Mouse (Mus musculus) stomach, postnatal 0 days (tissue): ENCODE data around the gene Col13a1. TPM values are rescaled to one million over a fixed set of nuclear protein-coding genes. Genes with fewer than 3 reads are reported as not detected.

ENCODE experiments used
- ATAC-seq: fragments of 200-750 bp; cut with Nextera tagmentation; 2 replicates; pipeline ENCODE4 v1.8.0; 2017; ENCODE audit not compliant: low FRiP score, low TSS enrichment
- DNase-seq: peaks from one replicate; pipeline ENCODE4 v3.0.0-alpha.2; 2016; ENCODE audit warnings: low spot score
- H3K27ac ChIP-seq: fragments of 300-500 bp; sonication (generic); replicated peaks from 2 replicates; pipeline ENCODE4 v1.5.1; 2014; ENCODE audit warnings: mild to moderate bottlenecking, control low read depth
- H3K27me3 ChIP-seq: fragments of 300-500 bp; sonication (generic); 2 replicates; pipeline ENCODE4 v1.6.1; 2014; ENCODE audit warnings: low read length; ENCODE audit not compliant: control insufficient read depth, insufficient read depth
- H3K36me3 ChIP-seq: fragments of 300-500 bp; sonication (generic); 2 replicates; pipeline ENCODE4 v1.6.1; 2014; ENCODE audit warnings: low read length, mixed read lengths; ENCODE audit not compliant: control insufficient read depth, insufficient read depth
- H3K4me1 ChIP-seq: fragments of 300-500 bp; sonication (generic); replicated peaks from 2 replicates; pipeline ENCODE4 v1.6.1; 2014; ENCODE audit warnings: antibody characterized with exemption; ENCODE audit not compliant: control insufficient read depth, insufficient read depth
- H3K4me2 ChIP-seq: fragments of 300-500 bp; sonication (generic); replicated peaks from 2 replicates; pipeline ENCODE4 v1.6.1; 2014; ENCODE audit warnings: low read depth, mild to moderate bottlenecking, control low read depth, moderate library complexity
- H3K4me3 ChIP-seq: fragments of 300-500 bp; sonication (generic); 2 replicates; pipeline ENCODE4 v1.5.1; 2014; ENCODE audit warnings: low read depth, low read length, control low read depth
- H3K9ac ChIP-seq: fragments of 300-500 bp; sonication (generic); 2 replicates; pipeline ENCODE4 v1.6.1; 2014; ENCODE audit warnings: mild to moderate bottlenecking, low read length, control low read depth, mixed read lengths
- H3K9me3 ChIP-seq: fragments of 300-500 bp; sonication (generic); 2 replicates; pipeline ENCODE4 v1.6.1; 2016; ENCODE audit warnings: low read length; ENCODE audit not compliant: control insufficient read depth
- CTCF ChIP-seq: IDR thresholded peaks from 2 replicates; pipeline ENCODE4 v1.5.1; 2016; ENCODE audit warnings: antibody characterized with exemption, low read depth, mild to moderate bottlenecking, moderate library complexity
- EP300 ChIP-seq: optimal IDR thresholded peaks from 2 replicates; pipeline ENCODE3; 2016; ENCODE audit warnings: antibody characterized with exemption
- WGBS: fragments of 180-500 bp; shearing (Covaris S2); extraction: QIAGEN DNeasy Blood & Tissue Kit; methylation state at CpG from one replicate; pipeline ENCODE4 v1.1.7; 2014; 5-methylcytosine and 5-hydroxymethylcytosine counted together
- polyA plus RNA-seq: library from polyadenylated mRNA; unstranded; fragments of >200 nt; fragmentation: Nextera tagmentation; extraction: Ambion mirVana; gene quantifications from 2 replicates; pipeline ENCODE4 v1.2.1, GENCODE M21; 2015

Gene Col13a1
- polyA plus RNA-seq, 1 experiment from 2014 or later = 2.3 TPM

GRCm38 (mm10) chr10:62016947-62017346 is 38.0 kb upstream of the Col13a1 start:
- 48% methylated on average over 6 of the region's 6 CpGs for WGBS
- Histone ChIP-seq H3K27me3 (no peaks in the 10 kb centered on the region), H3K27ac (no peak overlapping the region), H3K4me2 (no peak overlapping the region), H3K4me1 (no peaks in the 10 kb centered on the region), H3K9ac (no peak overlapping the region), H3K9me3 (no peaks in the 10 kb centered on the region), H3K4me3 (no peak overlapping the region), H3K36me3 (no peaks in the 10 kb centered on the region)
- ATAC-seq = peak; percentile 33; the same call in 1 of the 2 replicates
- no peak for DNase-seq
- TF ChIP-seq EP300 = no peak
- TF ChIP-seq CTCF = no peak

- H3K9ac ChIP-seq = no peak overlapping the region
- no peak overlapping the region for H3K27ac ChIP-seq
- TF ChIP-seq EP300 (no peak), CTCF (no peak)
- WGBS = 89% methylated on average over 5 of the region's 5 CpGs
- no peak overlapping the region for H3K4me3 ChIP-seq
- H3K36me3 ChIP-seq = no peaks in the 10 kb centered on the region
- ATAC-seq (no peak), DNase-seq (no peak)
- no peak overlapping the region for H3K4me2 ChIP-seq
- H3K9me3 ChIP-seq = no peaks in the 10 kb centered on the region
- H3K27me3 ChIP-seq = no peaks in the 10 kb centered on the region
- no peaks in the 10 kb centered on the region for H3K4me1 ChIP-seq
Measured at GRCm38 (mm10) chr10:62013190-62013589, 34.3 kb upstream of the Col13a1 start.

GRCm38 (mm10) chr10:62012371-62012770 is 33.5 kb upstream of the Col13a1 start:
- DNase-seq (no peak), ATAC-seq (no peak)
- Histone ChIP-seq H3K27me3 (no peaks in the 10 kb centered on the region), H3K9ac (no peak overlapping the region), H3K4me2 (no peak overlapping the region), H3K4me3 (no peak overlapping the region), H3K27ac (no peak overlapping the region), H3K9me3 (no peaks in the 10 kb centered on the region), H3K36me3 (no peaks in the 10 kb centered on the region), H3K4me1 (no peaks in the 10 kb centered on the region)
- TF ChIP-seq EP300 = no peak
- no peak for TF ChIP-seq CTCF
- 75% methylated on average over 4 of the region's 4 CpGs for WGBS

GRCm38 (mm10) chr10:62009981-62010500 is 31.1 kb upstream of the Col13a1 start:
- DNase-seq (no peak), ATAC-seq (no peak)
- TF ChIP-seq CTCF (no peak), EP300 (no peak)
- Histone ChIP-seq H3K9me3 (no peaks in the 10 kb centered on the region), H3K4me2 (no peak overlapping the region), H3K9ac (no peak overlapping the region), H3K36me3 (no peaks in the 10 kb centered on the region), H3K4me1 (no peaks in the 10 kb centered on the region), H3K27me3 (no peaks in the 10 kb centered on the region), H3K27ac (no peak overlapping the region), H3K4me3 (no peak overlapping the region)
- WGBS = 65% methylated on average over 6 of the region's 6 CpGs

- no peak for ATAC-seq
- H3K27ac ChIP-seq = no peak overlapping the region
- no peak overlapping the region for H3K4me2 ChIP-seq
- WGBS = 65% methylated on average over 4 of the region's 4 CpGs
- H3K9me3 ChIP-seq = no peaks in the 10 kb centered on the region
- H3K9ac ChIP-seq = no peak overlapping the region
- no peak for TF ChIP-seq EP300
- TF ChIP-seq CTCF = no peak
- H3K4me1 ChIP-seq = no peaks in the 10 kb centered on the region
- no peak for DNase-seq
- H3K36me3 ChIP-seq = no peaks in the 10 kb centered on the region
- H3K27me3 ChIP-seq = no peaks in the 10 kb centered on the region
- no peak overlapping the region for H3K4me3 ChIP-seq
Measured at GRCm38 (mm10) chr10:62007958-62008357, 29.1 kb upstream of the Col13a1 start.

GRCm38 (mm10) chr10:62006371-62006770 is 27.5 kb upstream of the Col13a1 start:
- no peak overlapping the region for H3K9ac ChIP-seq
- no peak overlapping the region for H3K27ac ChIP-seq
- TF ChIP-seq CTCF (no peak), EP300 (no peak)
- H3K27me3 ChIP-seq = no peaks in the 10 kb centered on the region
- WGBS = 68% methylated on average over 8 of the region's 8 CpGs
- H3K4me2 ChIP-seq = no peak overlapping the region
- DNase-seq = no peak
- H3K36me3 ChIP-seq = no peaks in the 10 kb centered on the region
- no peaks in the 10 kb centered on the region for H3K4me1 ChIP-seq
- no peaks in the 10 kb centered on the region for H3K9me3 ChIP-seq
- no peak overlapping the region for H3K4me3 ChIP-seq
- no peak for ATAC-seq
